ENCODE assay signal across 8 mouse cellular contexts in genomic region chr9:50602055-50602845, GRCm38 (mm10). TPM values are rescaled to one million over a fixed set of nuclear protein-coding genes. Genes with fewer than 3 reads are reported as not detected.
DNase-seq lines count a peak whose midpoint lies in the region; ATAC-seq lines count a peak whose summit lies in the region.

No protein-coding gene starts in this region.

- peak overlapping the region; percentile 90 for H3K9ac ChIP-seq in heart, embryonic 14.5 days (ENCODE audit: low read length)
- peak overlapping the region; percentile 87; the same call in 1 of the 2 replicates for H3K9ac ChIP-seq in embryonic facial prominence, embryonic 14.5 days (ENCODE audit: low read depth, low read length)
- H3K9ac ChIP-seq in kidney, embryonic 15.5 days: peak overlapping the region; percentile 85; the same call in 1 of the 2 replicates
- H3K9ac ChIP-seq in midbrain, embryonic 16.5 days (ENCODE audit: low read depth, low read length): no peak overlapping the region

- peak overlapping the region in 1 of 2 experiments; percentile 87; a peak in 2 of 4 replicates for H3K27ac ChIP-seq in heart, embryonic 14.5 days (replicated peaks in 1 of 2; ENCODE audit: control insufficient read depth in 1 of 2, insufficient read depth in 1 of 2, low read depth in 2 of 2, low read length in 2 of 2)
- H3K27ac ChIP-seq in embryonic facial prominence, embryonic 14.5 days (replicated peaks; ENCODE audit: low read depth, low read length): no peak overlapping the region
- H3K27ac ChIP-seq in kidney, embryonic 15.5 days: no peak overlapping the region
- H3K27ac ChIP-seq in midbrain, embryonic 16.5 days (ENCODE audit: low read length): no peak overlapping the region

- no peak for ATAC-seq in heart, embryonic 14.5 days (ENCODE audit: insufficient number of reproducible peaks, insufficient read depth, low FRiP score, low read depth)
- ATAC-seq in embryonic facial prominence, embryonic 14.5 days (ENCODE audit: low read depth): no peak
- ATAC-seq in kidney, embryonic 15.5 days (replicated peaks; ENCODE audit: low FRiP score): no peak
- ATAC-seq in midbrain, embryonic 16.5 days: no peak
- ATAC-seq in monocyte, adult 5-6 weeks (replicated peaks; ENCODE audit: insufficient number of reproducible peaks, low FRiP score, low TSS enrichment, poor library complexity, severe bottlenecking): no peak
- no peak for ATAC-seq in erythroid progenitor cell, adult 5-6 weeks (replicated peaks; ENCODE audit: low FRiP score, poor library complexity, severe bottlenecking)

- peaks cover 11 to 27% of the 10 kb centered on the region in 2 experiments for H3K4me1 ChIP-seq in heart, embryonic 14.5 days (ENCODE audit: control insufficient read depth in 2 of 2, insufficient read depth in 2 of 2, low read length in 2 of 2)
- H3K4me1 ChIP-seq in embryonic facial prominence, embryonic 14.5 days (ENCODE audit: control insufficient read depth, insufficient read depth, low read length): peaks cover 15% of the 10 kb centered on the region
- peaks cover 26% of the 10 kb centered on the region for H3K4me1 ChIP-seq in kidney, embryonic 15.5 days
- peaks cover 26% of the 10 kb centered on the region for H3K4me1 ChIP-seq in midbrain, embryonic 16.5 days (ENCODE audit: control insufficient read depth, insufficient read depth, low read length)

- intact Hi-C loops in heart, postnatal 14 days (cut with DNase I): no loop called here

- H3K27me3 ChIP-seq in heart, embryonic 14.5 days (ENCODE audit: control insufficient read depth, insufficient read depth, low read length): no peaks in the 10 kb centered on the region
- no peaks in the 10 kb centered on the region for H3K27me3 ChIP-seq in embryonic facial prominence, embryonic 14.5 days (replicated peaks; ENCODE audit: control insufficient read depth, insufficient read depth, low read length)
- no peaks in the 10 kb centered on the region for H3K27me3 ChIP-seq in kidney, embryonic 15.5 days
- no peaks in the 10 kb centered on the region for H3K27me3 ChIP-seq in midbrain, embryonic 16.5 days (ENCODE audit: control insufficient read depth, insufficient read depth, low read depth, low read length)

- peak overlapping the region; percentile 87 for H3K4me2 ChIP-seq in heart, embryonic 14.5 days (ENCODE audit: low read length)
- H3K4me2 ChIP-seq in embryonic facial prominence, embryonic 14.5 days (ENCODE audit: low read depth, low read length): peak overlapping the region; percentile 68
- H3K4me2 ChIP-seq in kidney, embryonic 15.5 days: peak overlapping the region; percentile 79
- H3K4me2 ChIP-seq in midbrain, embryonic 16.5 days (ENCODE audit: low read length): peak overlapping the region; percentile 94

- WGBS in heart, embryonic 14.5 days: 65% methylated on average over 7 of the region's 7 CpGs
- WGBS in embryonic facial prominence, embryonic 14.5 days: 88% methylated on average over 7 of the region's 7 CpGs
- 80% methylated on average over 7 of the region's 7 CpGs for WGBS in kidney, embryonic 15.5 days
- WGBS in midbrain, embryonic 16.5 days: 92% methylated on average over 7 of the region's 7 CpGs

- peaks cover 58% of the 10 kb centered on the region for H3K36me3 ChIP-seq in heart, embryonic 14.5 days (ENCODE audit: control insufficient read depth, insufficient read depth, low read length)
- peaks cover 51% of the 10 kb centered on the region for H3K36me3 ChIP-seq in embryonic facial prominence, embryonic 14.5 days (ENCODE audit: control insufficient read depth, insufficient read depth, low read length)
- peaks cover 57% of the 10 kb centered on the region for H3K36me3 ChIP-seq in kidney, embryonic 15.5 days
- H3K36me3 ChIP-seq in midbrain, embryonic 16.5 days (ENCODE audit: control insufficient read depth, insufficient read depth, low read length): peaks cover 17% of the 10 kb centered on the region

- no peaks in the 10 kb centered on the region for H3K9me3 ChIP-seq in heart, embryonic 14.5 days (ENCODE audit: control insufficient read depth, low read length)
- no peaks in the 10 kb centered on the region for H3K9me3 ChIP-seq in embryonic facial prominence, embryonic 14.5 days (ENCODE audit: control insufficient read depth, low read length)
- H3K9me3 ChIP-seq in kidney, embryonic 15.5 days (replicated peaks): no peaks in the 10 kb centered on the region
- H3K9me3 ChIP-seq in midbrain, embryonic 16.5 days (replicated peaks; ENCODE audit: control insufficient read depth, low read length, poor library complexity, severe bottlenecking): no peaks in the 10 kb centered on the region

- no peak for DNase-seq in heart, postnatal 14 days
- no peak for DNase-seq in embryonic facial prominence, embryonic 14.5 days (ENCODE audit: low spot score)
- DNase-seq in cerebellum, adult 9-10 months: no peak

- H3K4me3 ChIP-seq in heart, embryonic 14.5 days (ENCODE audit: control insufficient read depth in 1 of 2, insufficient read depth in 1 of 2, low read depth in 1 of 2, low read length in 2 of 2): peak overlapping the region; percentile 81 to 86
- peak overlapping the region; percentile 70 for H3K4me3 ChIP-seq in embryonic facial prominence, embryonic 14.5 days (ENCODE audit: low read depth, low read length)
- H3K4me3 ChIP-seq in kidney, embryonic 15.5 days (replicated peaks): peak overlapping the region; percentile 76
- H3K4me3 ChIP-seq in midbrain, embryonic 16.5 days (ENCODE audit: low read depth, low read length): peak overlapping the region; percentile 76; the same call in 1 of the 2 replicates

RNA-seq across cellular contexts. Expression of gene Sdhd, which starts 1.4 kb away (rescaled TPM):
- polyA plus RNA-seq in heart, embryonic 14.5 days (2014; fragmentation: Nextera tagmentation; extraction: Ambion mirVana): 751 and 787 TPM in 2 replicates
- total RNA-seq in heart, postnatal 14 days (2021): 100 to 1,000 TPM; 724 to 738 TPM
- 300 and 330 TPM in 2 replicates for polyA plus RNA-seq in embryonic facial prominence, embryonic 14.5 days (2014; fragmentation: Nextera tagmentation; extraction: Ambion mirVana)
- 363 and 376 TPM in 2 replicates for polyA plus RNA-seq in kidney, embryonic 15.5 days (2015; fragmentation: Nextera tagmentation; extraction: Ambion mirVana)
- 222 and 248 TPM in 2 replicates for polyA plus RNA-seq in midbrain, embryonic 16.5 days (2015; fragmentation: Nextera tagmentation; extraction: Ambion mirVana)
- 89.9 to 129 TPM (median 106 TPM) in 3 replicates for total RNA-seq in monocyte, adult 5-6 weeks (2017)
- 79.6 and 82.2 TPM in 2 replicates for total RNA-seq in erythroid progenitor cell, adult 5-6 weeks (2015; ENCODE audit: low replicate concordance)
- total RNA-seq in erythroid progenitor cell, adult 5-6 weeks (2017; ENCODE audit: low replicate concordance): 43.1 and 59.0 TPM in 2 replicates

RNA-seq across cellular contexts. Expression of gene Timm8b, which starts 1.5 kb away (rescaled TPM):
- polyA plus RNA-seq in heart, embryonic 14.5 days (2014; fragmentation: Nextera tagmentation; extraction: Ambion mirVana): 338 and 373 TPM in 2 replicates
- total RNA-seq in heart, postnatal 14 days (2021): 100 to 1,000 TPM; 216 to 232 TPM
- polyA plus RNA-seq in embryonic facial prominence, embryonic 14.5 days (2014; fragmentation: Nextera tagmentation; extraction: Ambion mirVana): 239 and 285 TPM in 2 replicates
- 259 and 296 TPM in 2 replicates for polyA plus RNA-seq in kidney, embryonic 15.5 days (2015; fragmentation: Nextera tagmentation; extraction: Ambion mirVana)
- polyA plus RNA-seq in midbrain, embryonic 16.5 days (2015; fragmentation: Nextera tagmentation; extraction: Ambion mirVana): 325 and 329 TPM in 2 replicates
- 95.8 to 107 TPM (median 98.7 TPM) in 3 replicates for total RNA-seq in monocyte, adult 5-6 weeks (2017)
- total RNA-seq in erythroid progenitor cell, adult 5-6 weeks (2015; ENCODE audit: low replicate concordance): 29.6 and 98.1 TPM in 2 replicates
- 22.5 and 77.4 TPM in 2 replicates for total RNA-seq in erythroid progenitor cell, adult 5-6 weeks (2017; ENCODE audit: low replicate concordance)

RNA-seq across cellular contexts. Expression of gene Pih1d2, which starts 14.9 kb away (rescaled TPM):
- polyA plus RNA-seq in heart, embryonic 14.5 days (2014; fragmentation: Nextera tagmentation; extraction: Ambion mirVana): 1.9 TPM in 2 replicates
- under 1 TPM; 0.22 to 0.88 TPM for total RNA-seq in heart, postnatal 14 days (2021)
- polyA plus RNA-seq in embryonic facial prominence, embryonic 14.5 days (2014; fragmentation: Nextera tagmentation; extraction: Ambion mirVana): 3.2 and 5.8 TPM in 2 replicates
- polyA plus RNA-seq in kidney, embryonic 15.5 days (2015; fragmentation: Nextera tagmentation; extraction: Ambion mirVana): 4.9 and 5.6 TPM in 2 replicates
- polyA plus RNA-seq in midbrain, embryonic 16.5 days (2015; fragmentation: Nextera tagmentation; extraction: Ambion mirVana): 5.7 and 5.9 TPM in 2 replicates
- total RNA-seq in monocyte, adult 5-6 weeks (2017): 2.2 TPM in 1 of 3 replicates, not detected in the others
- total RNA-seq in erythroid progenitor cell, adult 5-6 weeks (2015; ENCODE audit: low replicate concordance): not detected in 2 replicates
- total RNA-seq in erythroid progenitor cell, adult 5-6 weeks (2017; ENCODE audit: low replicate concordance): 0.64 TPM in 1 of 2 replicates, not detected in the other

RNA-seq across cellular contexts. Expression of gene Nkapd1, which starts 15.0 kb away (rescaled TPM):
- 15.4 and 18.3 TPM in 2 replicates for polyA plus RNA-seq in heart, embryonic 14.5 days (2014; fragmentation: Nextera tagmentation; extraction: Ambion mirVana)
- total RNA-seq in heart, postnatal 14 days (2021): 10 to 100 TPM; 14.7 to 14.8 TPM
- polyA plus RNA-seq in embryonic facial prominence, embryonic 14.5 days (2014; fragmentation: Nextera tagmentation; extraction: Ambion mirVana): 21.5 and 24.3 TPM in 2 replicates
- 22.1 and 24.8 TPM in 2 replicates for polyA plus RNA-seq in kidney, embryonic 15.5 days (2015; fragmentation: Nextera tagmentation; extraction: Ambion mirVana)
- 16.4 and 19.8 TPM in 2 replicates for polyA plus RNA-seq in midbrain, embryonic 16.5 days (2015; fragmentation: Nextera tagmentation; extraction: Ambion mirVana)
- 22.0 to 44.9 TPM (median 38.8 TPM) in 3 replicates for total RNA-seq in monocyte, adult 5-6 weeks (2017)
- total RNA-seq in erythroid progenitor cell, adult 5-6 weeks (2015; ENCODE audit: low replicate concordance): 11.3 and 16.9 TPM in 2 replicates
- 7.2 and 11.9 TPM in 2 replicates for total RNA-seq in erythroid progenitor cell, adult 5-6 weeks (2017; ENCODE audit: low replicate concordance)

RNA-seq across cellular contexts. Expression of gene Tex12, which starts 41.1 kb away (rescaled TPM):
- polyA plus RNA-seq in heart, embryonic 14.5 days (2014; fragmentation: Nextera tagmentation; extraction: Ambion mirVana): 0.31 TPM in 1 of 2 replicates, not detected in the other
- total RNA-seq in heart, postnatal 14 days (2021): not detected
- 0.21 TPM in 1 of 2 replicates, not detected in the other for polyA plus RNA-seq in embryonic facial prominence, embryonic 14.5 days (2014; fragmentation: Nextera tagmentation; extraction: Ambion mirVana)
- polyA plus RNA-seq in kidney, embryonic 15.5 days (2015; fragmentation: Nextera tagmentation; extraction: Ambion mirVana): 0.18 TPM in 1 of 2 replicates, not detected in the other
- polyA plus RNA-seq in midbrain, embryonic 16.5 days (2015; fragmentation: Nextera tagmentation; extraction: Ambion mirVana): 0.24 and 0.28 TPM in 2 replicates
- total RNA-seq in monocyte, adult 5-6 weeks (2017): not detected in 3 replicates
- total RNA-seq in erythroid progenitor cell, adult 5-6 weeks (2015; ENCODE audit: low replicate concordance): not detected in 2 replicates
- not detected in 2 replicates for total RNA-seq in erythroid progenitor cell, adult 5-6 weeks (2017; ENCODE audit: low replicate concordance)
